Mouse (Mus musculus): ENCODE measurements around the gene Sept9. TPM values are rescaled to one million over a fixed set of nuclear protein-coding genes. Genes with fewer than 3 reads are reported as not detected.

Gene Sept9
- polyA plus RNA-seq, 1 experiment from 2014 or later, result 182 TPM

GRCm38 (mm10) chr11:117284721-117285605 is 85.5 kb downstream of the Sept9 start:
- H3K9ac ChIP-seq (replicated peaks; ENCODE audit: low read length), result peak overlapping the region; percentile 27
- no peak overlapping the region for H3K4me3 ChIP-seq (ENCODE audit: low read depth, low read length)
- whole genome bisulfite sequencing, result 25% methylated on average over 19 of the region's 19 CpGs
- no peaks in the 10 kb centered on the region for H3K27me3 ChIP-seq (ENCODE audit: control insufficient read depth, insufficient read depth, low read length)
- peak; percentile 53 for ATAC-seq (replicated peaks; ENCODE audit: insufficient number of reproducible peaks, low FRiP score, low TSS enrichment, low read depth)
- H3K27ac ChIP-seq (replicated peaks; ENCODE audit: low read depth, low read length), result peak overlapping the region; percentile 83
- peaks cover 25% of the 10 kb centered on the region for H3K4me1 ChIP-seq (ENCODE audit: control insufficient read depth, insufficient read depth, low read length)
- peak; percentile 78 for DNase-seq (ENCODE audit: low spot score)
- no peak overlapping the region for H3K4me2 ChIP-seq (ENCODE audit: low read depth, low read length)
- H3K36me3 ChIP-seq (replicated peaks; ENCODE audit: control insufficient read depth, insufficient read depth, low read depth, low read length), result no peaks in the 10 kb centered on the region
- H3K9me3 ChIP-seq (replicated peaks; ENCODE audit: control insufficient read depth, low read length), result no peaks in the 10 kb centered on the region

DNA sequence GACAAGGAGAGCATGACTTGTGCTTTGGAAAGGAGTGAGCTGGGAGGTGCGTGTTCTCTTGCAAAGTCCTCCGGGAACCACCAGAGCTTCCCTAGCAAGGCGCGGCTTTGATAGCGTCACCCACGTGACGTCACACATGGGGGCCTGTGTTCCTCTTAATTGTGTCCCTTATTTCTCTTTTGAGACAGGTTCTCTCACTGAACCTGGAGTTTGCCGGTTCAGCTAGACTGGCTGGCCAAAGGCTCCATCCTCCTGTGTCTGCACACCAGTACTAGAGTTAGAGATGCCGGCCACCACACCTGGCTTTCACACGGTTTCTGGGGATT is 86.1 kb downstream of the Sept9 start:
- Histone ChIP-seq H3K4me3 (ENCODE audit: low read depth, low read length) (no peak overlapping the region), H3K4me1 (ENCODE audit: control insufficient read depth, insufficient read depth, low read length) (peaks cover 25% of the 10 kb centered on the region), H3K9ac (replicated peaks; ENCODE audit: low read length) (peak overlapping the region; percentile 9; the same call in 1 of the 2 replicates), H3K9me3 (replicated peaks; ENCODE audit: control insufficient read depth, low read length) (no peaks in the 10 kb centered on the region), H3K27ac (replicated peaks; ENCODE audit: low read depth, low read length) (peak overlapping the region; percentile 83), H3K4me2 (ENCODE audit: low read depth, low read length) (no peak overlapping the region), H3K36me3 (replicated peaks; ENCODE audit: control insufficient read depth, insufficient read depth, low read depth, low read length) (peaks cover 3% of the 10 kb centered on the region; the same call in 1 of the 2 replicates), H3K27me3 (ENCODE audit: control insufficient read depth, insufficient read depth, low read length) (no peaks in the 10 kb centered on the region)
- DNase-seq (ENCODE audit: low spot score) (no peak), ATAC-seq (replicated peaks; ENCODE audit: insufficient number of reproducible peaks, low FRiP score, low TSS enrichment, low read depth) (no peak)
- 32% methylated on average over 10 of the region's 10 CpGs for WGBS

- H3K27me3 ChIP-seq (ENCODE audit: control insufficient read depth, insufficient read depth, low read length), result no peaks in the 10 kb centered on the region
- no peak overlapping the region for H3K9ac ChIP-seq (replicated peaks; ENCODE audit: low read length)
- no peak overlapping the region for H3K4me2 ChIP-seq (ENCODE audit: low read depth, low read length)
- peaks cover 20% of the 10 kb centered on the region for H3K36me3 ChIP-seq (replicated peaks; ENCODE audit: control insufficient read depth, insufficient read depth, low read depth, low read length)
- no peak overlapping the region for H3K4me3 ChIP-seq (ENCODE audit: low read depth, low read length)
- ATAC-seq (replicated peaks; ENCODE audit: insufficient number of reproducible peaks, low FRiP score, low TSS enrichment, low read depth), result no peak
- H3K27ac ChIP-seq (replicated peaks; ENCODE audit: low read depth, low read length), result no peak overlapping the region
- DNase-seq (ENCODE audit: low spot score), result no peak
- no peaks in the 10 kb centered on the region for H3K9me3 ChIP-seq (replicated peaks; ENCODE audit: control insufficient read depth, low read length)
- WGBS, result 91% methylated on average over 3 of the region's 3 CpGs
- H3K4me1 ChIP-seq (ENCODE audit: control insufficient read depth, insufficient read depth, low read length), result peaks cover 22% of the 10 kb centered on the region
These were observed 88.3 kb downstream of the Sept9 start for GRCm38 (mm10) chr11:117287792-117288191.

GRCm38 (mm10) chr11:117288765-117289164 is 89.3 kb downstream of the Sept9 start:
- Histone ChIP-seq H3K4me1 (ENCODE audit: control insufficient read depth, insufficient read depth, low read length) (peaks cover 13% of the 10 kb centered on the region), H3K27me3 (ENCODE audit: control insufficient read depth, insufficient read depth, low read length) (no peaks in the 10 kb centered on the region), H3K27ac (replicated peaks; ENCODE audit: low read depth, low read length) (no peak overlapping the region), H3K36me3 (replicated peaks; ENCODE audit: control insufficient read depth, insufficient read depth, low read depth, low read length) (peaks cover 20% of the 10 kb centered on the region), H3K4me2 (ENCODE audit: low read depth, low read length) (no peak overlapping the region), H3K4me3 (ENCODE audit: low read depth, low read length) (no peak overlapping the region), H3K9ac (replicated peaks; ENCODE audit: low read length) (no peak overlapping the region), H3K9me3 (replicated peaks; ENCODE audit: control insufficient read depth, low read length) (no peaks in the 10 kb centered on the region)
- no peak for ATAC-seq (replicated peaks; ENCODE audit: insufficient number of reproducible peaks, low FRiP score, low TSS enrichment, low read depth)
- 53% methylated on average over 8 of the region's 8 CpGs for WGBS
- no peak for DNase-seq (ENCODE audit: low spot score)

DNA sequence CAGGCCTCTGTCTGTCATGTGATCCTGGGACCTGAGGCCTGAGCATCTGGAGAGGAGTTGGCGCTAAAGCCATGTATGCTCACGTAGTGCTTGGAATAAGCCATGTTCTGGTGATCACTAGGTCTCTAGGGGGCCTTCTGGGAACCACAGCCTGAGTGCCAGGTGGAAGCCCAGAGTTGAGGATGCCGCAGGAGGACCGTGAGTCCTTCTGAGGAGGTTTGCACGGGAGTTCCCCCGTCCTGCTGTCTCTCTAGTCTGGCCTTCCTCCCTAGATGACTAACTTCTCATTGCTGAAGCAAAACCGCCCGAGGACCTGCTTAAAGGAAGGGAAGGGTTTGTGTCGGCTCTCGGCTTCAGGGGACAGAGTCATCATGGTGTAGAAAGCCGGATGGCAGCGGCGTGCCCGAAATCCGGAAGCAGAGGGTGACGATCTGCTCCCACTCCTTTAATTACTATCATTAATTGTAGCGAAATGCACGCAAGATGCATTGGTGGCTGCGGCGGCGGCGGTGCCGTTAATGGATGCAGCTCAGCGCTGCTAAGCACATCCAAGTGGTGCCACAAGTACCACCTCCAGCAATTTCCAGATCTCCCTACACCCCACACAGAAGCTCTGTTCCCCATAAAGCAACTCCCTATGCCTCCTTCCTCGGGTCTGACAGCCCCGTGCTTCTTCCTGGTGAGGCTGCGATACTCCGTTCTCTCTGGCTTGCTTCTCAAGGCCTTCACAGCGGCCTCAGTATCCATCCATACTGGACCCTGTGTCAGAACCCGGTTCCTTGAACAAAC is 92.0 kb downstream of the Sept9 start:
- no peak overlapping the region for H3K9ac ChIP-seq (replicated peaks; ENCODE audit: low read length)
- ATAC-seq (replicated peaks; ENCODE audit: insufficient number of reproducible peaks, low FRiP score, low TSS enrichment, low read depth) (no peak), DNase-seq (ENCODE audit: low spot score) (no peak)
- WGBS, result 94% methylated on average over 30 of the region's 30 CpGs
- no peak overlapping the region for H3K4me2 ChIP-seq (ENCODE audit: low read depth, low read length)
- peaks cover 20% of the 10 kb centered on the region for H3K36me3 ChIP-seq (replicated peaks; ENCODE audit: control insufficient read depth, insufficient read depth, low read depth, low read length)
- H3K4me1 ChIP-seq (ENCODE audit: control insufficient read depth, insufficient read depth, low read length), result peaks cover 3% of the 10 kb centered on the region; the same call in 1 of the 2 replicates
- H3K9me3 ChIP-seq (replicated peaks; ENCODE audit: control insufficient read depth, low read length), result no peaks in the 10 kb centered on the region
- H3K27ac ChIP-seq (replicated peaks; ENCODE audit: low read depth, low read length), result no peak overlapping the region
- no peaks in the 10 kb centered on the region for H3K27me3 ChIP-seq (ENCODE audit: control insufficient read depth, insufficient read depth, low read length)
- no peak overlapping the region for H3K4me3 ChIP-seq (ENCODE audit: low read depth, low read length)

GRCm38 (mm10) chr11:117292446-117292845 is 93.0 kb downstream of the Sept9 start:
- 82% methylated on average over 11 of the region's 11 CpGs for WGBS
- ATAC-seq (replicated peaks; ENCODE audit: insufficient number of reproducible peaks, low FRiP score, low TSS enrichment, low read depth) (no peak), DNase-seq (ENCODE audit: low spot score) (no peak)
- no peak overlapping the region for H3K27ac ChIP-seq (replicated peaks; ENCODE audit: low read depth, low read length)
- peaks cover 20% of the 10 kb centered on the region for H3K36me3 ChIP-seq (replicated peaks; ENCODE audit: control insufficient read depth, insufficient read depth, low read depth, low read length)
- H3K9ac ChIP-seq (replicated peaks; ENCODE audit: low read length), result no peak overlapping the region
- no peak overlapping the region for H3K4me2 ChIP-seq (ENCODE audit: low read depth, low read length)
- peaks cover 3% of the 10 kb centered on the region; the same call in 1 of the 2 replicates for H3K4me1 ChIP-seq (ENCODE audit: control insufficient read depth, insufficient read depth, low read length)
- no peaks in the 10 kb centered on the region for H3K9me3 ChIP-seq (replicated peaks; ENCODE audit: control insufficient read depth, low read length)
- no peak overlapping the region for H3K4me3 ChIP-seq (ENCODE audit: low read depth, low read length)
- H3K27me3 ChIP-seq (ENCODE audit: control insufficient read depth, insufficient read depth, low read length), result no peaks in the 10 kb centered on the region

- no peak overlapping the region for H3K27ac ChIP-seq (replicated peaks; ENCODE audit: low read depth, low read length)
- ATAC-seq (replicated peaks; ENCODE audit: insufficient number of reproducible peaks, low FRiP score, low TSS enrichment, low read depth), result no peak
- DNase-seq (ENCODE audit: low spot score), result no peak
- 77% methylated on average over 7 of the region's 7 CpGs for WGBS
- no peak overlapping the region for H3K4me2 ChIP-seq (ENCODE audit: low read depth, low read length)
- peaks cover 3% of the 10 kb centered on the region; the same call in 1 of the 2 replicates for H3K4me1 ChIP-seq (ENCODE audit: control insufficient read depth, insufficient read depth, low read length)
- no peaks in the 10 kb centered on the region for H3K27me3 ChIP-seq (ENCODE audit: control insufficient read depth, insufficient read depth, low read length)
- H3K4me3 ChIP-seq (ENCODE audit: low read depth, low read length), result no peak overlapping the region
- no peaks in the 10 kb centered on the region for H3K9me3 ChIP-seq (replicated peaks; ENCODE audit: control insufficient read depth, low read length)
- H3K9ac ChIP-seq (replicated peaks; ENCODE audit: low read length), result no peak overlapping the region
- peaks cover 20% of the 10 kb centered on the region for H3K36me3 ChIP-seq (replicated peaks; ENCODE audit: control insufficient read depth, insufficient read depth, low read depth, low read length)
These were observed 95.8 kb downstream of the Sept9 start for GRCm38 (mm10) chr11:117295266-117295665.

GRCm38 (mm10) chr11:117296116-117296499 is 96.6 kb downstream of the Sept9 start:
- Histone ChIP-seq H3K36me3 (replicated peaks; ENCODE audit: control insufficient read depth, insufficient read depth, low read depth, low read length) (peaks cover 12% of the 10 kb centered on the region), H3K27me3 (ENCODE audit: control insufficient read depth, insufficient read depth, low read length) (no peaks in the 10 kb centered on the region), H3K9me3 (replicated peaks; ENCODE audit: control insufficient read depth, low read length) (no peaks in the 10 kb centered on the region), H3K4me2 (ENCODE audit: low read depth, low read length) (no peak overlapping the region), H3K9ac (replicated peaks; ENCODE audit: low read length) (no peak overlapping the region), H3K4me3 (ENCODE audit: low read depth, low read length) (no peak overlapping the region), H3K4me1 (ENCODE audit: control insufficient read depth, insufficient read depth, low read length) (peaks cover 3% of the 10 kb centered on the region; the same call in 1 of the 2 replicates), H3K27ac (replicated peaks; ENCODE audit: low read depth, low read length) (no peak overlapping the region; the same call in 1 of the 2 replicates)
- ATAC-seq (replicated peaks; ENCODE audit: insufficient number of reproducible peaks, low FRiP score, low TSS enrichment, low read depth), result no peak
- WGBS, result 70% methylated on average over 4 of the region's 4 CpGs
- no peak for DNase-seq (ENCODE audit: low spot score)

All from embryonic facial prominence, embryonic 11.5 days (tissue).